Mouse (Mus musculus): ENCODE data around the gene Zfp454. TPM values are rescaled to one million over a fixed set of nuclear protein-coding genes. Genes with fewer than 3 reads are reported as not detected.

Zfp454 gene
- not detected in 2 replicates for total RNA-seq (2012; rRNA removed)
- polyA plus RNA-seq (2012; ENCODE audit: insufficient read depth in 1 of 2, insufficient read length in 2 of 2, low read depth in 1 of 2, low replicate concordance in 2 of 2, missing spikeins in 1 of 2), result not detected

- H3K4me1 ChIP-seq (ENCODE audit: control insufficient read depth in 1 of 2, insufficient read depth in 2 of 2, low read length in 2 of 2), result no peaks in the 10 kb centered on the region
- H3K4me3 ChIP-seq (ENCODE audit: control insufficient read depth in 1 of 2, insufficient read depth in 1 of 2, low read depth in 2 of 2, low read length in 2 of 2), result no peak within 1 kb of the TSS
- no peaks in the 10 kb centered on the region for H3K79me2 ChIP-seq (ENCODE audit: control insufficient read depth, insufficient read depth, low read length, poor library complexity)
- TF ChIP-seq CHD1 (IDR thresholded peaks at IDR 0.05; ENCODE audit: low read depth, low read length), result no peak
- TF ChIP-seq POLR2AphosphoS2 (IDR thresholded peaks at IDR 0.05; ENCODE audit: low read length), result no peak
- TF ChIP-seq TCF12 (IDR thresholded peaks at IDR 0.05; ENCODE audit: low read depth, low read length), result no peak
- no peak for TF ChIP-seq GABPA (IDR thresholded peaks at IDR 0.05; ENCODE audit: low read depth, low read length)
- TF ChIP-seq MAFK (IDR thresholded peaks at IDR 0.05; ENCODE audit: borderline replicate concordance, low read depth, low read length), result no peak
- no peak for TF ChIP-seq MAZ (IDR thresholded peaks at IDR 0.05; ENCODE audit: low read depth, low read length)
- no peak for TF ChIP-seq MEF2A (IDR thresholded peaks at IDR 0.05; ENCODE audit: extremely low read depth, insufficient replicate concordance, low read depth, low read length, poor library complexity, severe bottlenecking)
- no peak for TF ChIP-seq MYB (IDR thresholded peaks at IDR 0.05; ENCODE audit: low read depth, low read length)
- no peak for TF ChIP-seq ZNF384 (IDR thresholded peaks at IDR 0.05; ENCODE audit: low read depth, low read length)
- no peak for TF ChIP-seq TBP (IDR thresholded peaks at IDR 0.05; ENCODE audit: low read depth, low read length)
- TF ChIP-seq SIN3A (IDR thresholded peaks at IDR 0.05; ENCODE audit: low read length), result no peak
- no peak for TF ChIP-seq RAD21 (IDR thresholded peaks at IDR 0.05; ENCODE audit: low read depth, low read length)
- TF ChIP-seq USF2 (IDR thresholded peaks at IDR 0.05; ENCODE audit: borderline replicate concordance in 1 of 2, insufficient read depth in 1 of 2, low read depth in 1 of 2, low read length in 2 of 2), result no peak
- no peak for TF ChIP-seq ZMIZ1 (IDR thresholded peaks at IDR 0.05; ENCODE audit: low read depth, low read length)
- no peak for TF ChIP-seq MAX (IDR thresholded peaks at IDR 0.05; ENCODE audit: low read length)
- TF ChIP-seq UBTF (IDR thresholded peaks at IDR 0.05; ENCODE audit: borderline replicate concordance, insufficient read depth, low read depth, low read length), result no peak
- no peak for TF ChIP-seq POLR2AphosphoS5 (IDR thresholded peaks at IDR 0.05; ENCODE audit: borderline replicate concordance, low read depth, low read length)
- no peak for TF ChIP-seq ETS1 (IDR thresholded peaks at IDR 0.05; ENCODE audit: low read depth, low read length)
- TF ChIP-seq POLR2A (IDR thresholded peaks at IDR 0.05; ENCODE audit: control insufficient read depth in 1 of 2, insufficient read depth in 1 of 2, low read depth in 1 of 2, low read length in 2 of 2, poor library complexity in 1 of 2), result no peak
- no peaks in the 10 kb centered on the region for H3K27me3 ChIP-seq (ENCODE audit: control insufficient read depth in 1 of 2, insufficient read depth in 2 of 2, low read length in 2 of 2)
- H3K9ac ChIP-seq (ENCODE audit: control insufficient read depth, low read depth, low read length, poor library complexity, severe bottlenecking), result no peak within 1 kb of the TSS
- no peak for DNase-seq (ENCODE audit: low read depth, low spot score)
- H3K9me3 ChIP-seq (replicated peaks; ENCODE audit: insufficient read depth, low read length), result no peaks in the 10 kb centered on the region
- H3K36me3 ChIP-seq (ENCODE audit: control insufficient read depth in 1 of 2, insufficient read depth in 2 of 2, low read length in 2 of 2), result no peaks in the 10 kb centered on the region
- no peak within 1 kb of the TSS for H3K27ac ChIP-seq (ENCODE audit: control insufficient read depth, low read depth, low read length)
Measured at GRCm38 (mm10) chr11:50887390-50888128, at the start of gene Zfp454. Gene Zfp454, minus strand, starts transcription at chr11:50887651.

- H3K4me3 ChIP-seq (ENCODE audit: control insufficient read depth in 1 of 2, insufficient read depth in 1 of 2, low read depth in 2 of 2, low read length in 2 of 2), result no peak overlapping the region
- no peaks in the 10 kb centered on the region for H3K4me1 ChIP-seq (ENCODE audit: control insufficient read depth in 1 of 2, insufficient read depth in 2 of 2, low read length in 2 of 2)
- no peaks in the 10 kb centered on the region for H3K36me3 ChIP-seq (ENCODE audit: control insufficient read depth in 1 of 2, insufficient read depth in 2 of 2, low read length in 2 of 2)
- DNase-seq (ENCODE audit: low read depth, low spot score), result no peak
- H3K27me3 ChIP-seq (ENCODE audit: control insufficient read depth in 1 of 2, insufficient read depth in 2 of 2, low read length in 2 of 2), result no peaks in the 10 kb centered on the region
- H3K9me3 ChIP-seq (replicated peaks; ENCODE audit: insufficient read depth, low read length), result no peaks in the 10 kb centered on the region; the same call in 1 of the 2 replicates
- TF ChIP-seq CHD2 (IDR thresholded peaks at IDR 0.05; ENCODE audit: low read length) (no peak), CTCF (IDR thresholded peaks at IDR 0.05 in 2 of 3, conservative IDR thresholded peaks at IDR 0.05 in 1 of 3; ENCODE audit: control insufficient read depth in 1 of 3, insufficient read depth in 1 of 3, low read depth in 2 of 3, low read length in 3 of 3, poor library complexity in 1 of 3, severe bottlenecking in 1 of 3) (no peak), EP300 (IDR thresholded peaks at IDR 0.05; ENCODE audit: low read depth in 1 of 2, low read length in 2 of 2) (no peak), SMC3 (IDR thresholded peaks at IDR 0.05; ENCODE audit: low read depth, low read length) (no peak), MYB (IDR thresholded peaks at IDR 0.05; ENCODE audit: low read depth, low read length) (no peak)
- no peaks in the 10 kb centered on the region for H3K79me2 ChIP-seq (ENCODE audit: control insufficient read depth, insufficient read depth, low read length, poor library complexity)
- no peak overlapping the region for H3K9ac ChIP-seq (ENCODE audit: control insufficient read depth, low read depth, low read length, poor library complexity, severe bottlenecking)
- no peak overlapping the region for H3K27ac ChIP-seq (ENCODE audit: control insufficient read depth, low read depth, low read length)
Measured at GRCm38 (mm10) chr11:50932040-50932439, 44.6 kb upstream of the Zfp454 start.

Data from MEL (cell line).